Mouse (Mus musculus): ENCODE results near the gene Olfr572. TPM values are rescaled to one million over a fixed set of nuclear protein-coding genes. Genes with fewer than 3 reads are reported as not detected.
A peak's percentile ranks its signal among the peaks of the same experiment; 100 is the strongest.

Olfr572 gene
- not detected in 2 replicates for polyA plus RNA-seq (2012; rRNA removed)

DNA sequence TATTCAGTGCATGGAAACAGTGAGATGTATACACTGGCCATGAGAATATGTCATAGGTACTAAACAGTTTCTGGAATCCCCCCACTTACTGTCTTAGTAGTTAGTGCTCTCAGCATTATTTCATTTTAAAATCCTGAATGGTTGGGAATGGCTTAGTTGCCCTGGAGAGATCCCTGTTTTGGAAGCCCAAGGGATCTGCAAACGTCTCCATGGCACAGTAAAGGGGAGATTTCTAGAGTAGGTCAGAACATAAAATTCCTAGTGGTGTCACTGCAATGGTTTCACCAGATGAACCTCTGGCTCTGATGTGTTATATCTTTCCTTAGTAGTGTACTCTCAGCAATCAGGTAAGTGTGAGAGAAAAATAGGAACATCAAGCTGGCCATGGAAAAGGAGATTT lies at the start of gene Olfr572:
Gene Olfr572 (plus strand): TSS at position 301 of the 400 bp plus-strand sequence.
- 37% methylated on average over 1 of the region's 1 CpGs for WGBS
- no peak for DNase-seq (ENCODE audit: low read depth, low spot score)

DNA sequence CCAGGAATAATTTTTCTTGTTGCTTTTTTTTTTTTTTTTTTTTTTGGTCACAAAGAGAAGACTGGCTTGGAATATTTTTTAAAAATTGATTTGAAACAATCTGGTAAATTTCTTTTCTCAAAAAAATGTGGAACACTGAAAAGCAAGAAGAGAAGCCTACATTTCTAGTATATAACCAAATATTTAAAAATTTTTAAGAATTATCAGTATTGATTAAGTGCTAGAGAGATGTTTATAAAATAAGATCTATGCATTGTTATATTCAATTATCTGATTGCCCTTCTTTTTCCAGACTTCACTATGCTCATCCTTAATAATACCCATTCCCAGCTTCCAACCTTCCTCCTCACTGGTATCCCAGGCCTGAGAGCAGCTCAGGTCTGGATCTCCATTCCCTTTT lies 47.4 kb upstream of the Olfr572 start, which contains the start of gene Olfr568:
Gene Olfr568 (plus strand): TSS at position 301 of the 400 bp plus-strand sequence.
- no peak for DNase-seq (ENCODE audit: low read depth, low spot score)

DNA sequence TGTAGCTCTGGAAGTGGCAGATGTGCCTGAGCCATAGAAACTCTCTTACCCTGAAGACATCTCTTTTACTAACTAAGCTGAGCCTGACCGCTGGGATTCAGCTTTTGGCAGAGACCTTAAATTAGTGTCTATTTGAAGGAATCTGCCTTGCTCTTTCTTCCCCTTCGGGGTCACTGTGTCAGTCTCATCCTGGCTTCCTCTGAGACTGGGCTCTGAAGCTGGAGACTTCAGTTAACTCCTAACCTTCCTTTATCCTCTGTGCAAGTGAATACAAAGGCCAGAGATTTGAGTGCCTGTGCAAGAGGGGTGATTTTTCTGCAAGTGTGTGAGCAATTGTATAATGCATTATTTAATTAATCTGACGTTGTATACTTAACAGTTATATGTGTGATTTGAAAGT lies 33.4 kb upstream of the Olfr572 start, which contains the start of gene Olfr569:
Gene Olfr569 (minus strand): TSS at position 101 of the 400 bp plus-strand sequence.
- whole genome bisulfite sequencing, result 59% methylated on average over 3 of the region's 3 CpGs

DNA sequence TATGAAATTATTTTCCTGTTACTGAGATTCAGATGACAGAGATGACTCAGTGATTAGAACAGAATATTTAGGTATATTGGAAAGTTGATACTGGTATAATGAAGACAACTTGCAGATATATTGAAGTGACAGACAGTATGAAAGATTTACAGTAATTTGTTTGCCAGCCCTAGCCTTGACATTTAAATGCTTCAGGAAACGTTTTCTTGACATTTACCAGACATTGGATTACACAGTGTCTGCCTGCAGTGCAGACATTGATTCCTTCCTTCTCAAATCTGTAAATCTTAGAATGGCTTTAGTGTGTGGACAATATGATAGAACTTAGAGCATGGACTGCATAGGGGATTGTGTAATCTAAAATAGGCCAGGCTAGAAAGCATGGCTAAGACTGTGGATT lies 8.9 kb upstream of the Olfr572 start:
- DNase-seq (ENCODE audit: low read depth, low spot score), result no peak
- 6% methylated on average over 1 of the region's 1 CpGs for WGBS

More for the DNA sequence above, 33.4 kb upstream of the Olfr572 start, which contains the start of gene Olfr569:
- DNase-seq (ENCODE audit: low read depth, low spot score), result no peak

DNA sequence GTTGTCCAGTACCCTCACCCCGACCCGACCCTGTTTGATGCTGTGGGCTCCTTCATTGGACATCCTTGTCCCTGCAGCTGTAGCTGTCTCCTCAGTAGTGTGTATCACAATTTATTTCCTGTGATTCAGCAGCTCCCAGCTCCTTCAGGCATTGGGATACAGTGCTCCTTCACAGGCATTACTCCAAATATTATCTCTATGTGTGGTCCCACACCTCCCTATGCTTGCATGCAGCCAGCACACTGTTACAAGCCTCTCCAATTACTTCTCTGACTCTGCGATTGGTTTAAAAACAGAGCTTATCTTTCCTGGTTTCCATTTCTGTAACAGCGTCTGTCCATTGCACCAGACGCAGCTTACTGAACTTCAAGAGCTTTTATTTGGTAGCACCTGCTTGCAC lies 7.8 kb upstream of the Olfr572 start:
- DNase-seq (ENCODE audit: low read depth, low spot score), result no peak
- 40% methylated on average over 5 of the region's 5 CpGs for WGBS

DNA sequence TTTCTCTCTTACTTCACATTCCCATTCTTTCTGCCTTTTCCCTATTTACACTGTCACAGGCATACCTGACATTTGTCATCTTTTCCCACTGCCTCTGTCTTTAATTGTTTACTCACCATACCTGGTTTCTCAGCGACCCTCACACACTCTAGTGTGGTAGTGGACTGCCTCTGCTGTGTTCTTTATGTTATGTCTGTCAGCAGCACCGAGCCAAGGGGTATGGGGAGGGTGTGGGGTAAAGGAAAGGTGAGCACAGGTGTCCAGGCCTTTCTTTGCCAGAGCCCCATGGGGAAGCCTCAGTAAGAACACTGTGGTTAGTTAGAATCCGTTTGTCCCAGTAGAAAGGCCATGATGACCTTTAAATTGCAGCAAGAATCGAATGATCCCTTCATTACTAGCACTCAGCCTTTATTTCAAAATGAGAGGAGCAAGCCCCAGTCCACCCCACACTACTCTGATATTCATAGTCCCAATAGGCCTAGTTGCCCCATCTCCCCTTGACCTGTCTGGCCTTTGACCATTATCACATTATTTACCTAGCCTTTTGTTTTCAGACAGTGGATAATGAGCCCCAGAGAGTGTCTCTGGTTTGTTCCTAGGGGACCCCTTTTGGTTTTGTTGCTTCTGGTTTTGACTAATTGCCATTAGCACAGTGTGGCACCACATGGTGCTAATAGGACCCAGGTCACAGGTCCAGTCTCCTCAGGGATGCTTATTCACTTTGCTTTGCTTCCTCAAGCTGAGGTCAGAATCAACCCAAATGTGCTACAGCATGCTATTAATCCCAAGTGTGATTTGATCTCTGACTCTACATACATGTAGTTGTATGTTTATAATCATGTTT lies 7.0 kb upstream of the Olfr572 start, which contains the start of gene Olfr571:
Gene Olfr571 (minus strand): TSS at position 505 of the 844 bp plus-strand sequence.
- no peak for DNase-seq (ENCODE audit: low read depth, low spot score)
- WGBS, result 40% methylated on average over 4 of the region's 4 CpGs

DNA sequence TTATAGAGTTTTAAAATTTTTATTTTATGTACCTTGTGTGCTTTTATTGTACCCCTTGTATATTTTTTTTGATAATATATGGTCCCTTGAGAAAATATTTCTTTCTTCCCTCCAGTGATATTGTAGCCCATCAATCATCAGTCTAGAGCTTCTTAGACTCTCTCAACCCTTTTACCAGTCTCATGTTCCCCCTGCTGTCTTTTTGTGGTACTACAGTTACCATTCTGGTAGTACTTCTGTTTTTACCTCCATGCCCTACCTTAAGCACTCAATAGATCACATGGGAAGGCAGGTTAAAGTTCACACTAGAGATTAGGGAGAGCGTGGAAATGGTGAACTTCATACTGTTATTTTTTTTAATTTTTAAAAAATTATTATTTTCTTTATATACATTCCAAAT lies 4.6 kb upstream of the Olfr572 start:
- 7% methylated on average over 1 of the region's 1 CpGs for WGBS
- peak; percentile 6 for DNase-seq (ENCODE audit: low read depth, low spot score)

DNA sequence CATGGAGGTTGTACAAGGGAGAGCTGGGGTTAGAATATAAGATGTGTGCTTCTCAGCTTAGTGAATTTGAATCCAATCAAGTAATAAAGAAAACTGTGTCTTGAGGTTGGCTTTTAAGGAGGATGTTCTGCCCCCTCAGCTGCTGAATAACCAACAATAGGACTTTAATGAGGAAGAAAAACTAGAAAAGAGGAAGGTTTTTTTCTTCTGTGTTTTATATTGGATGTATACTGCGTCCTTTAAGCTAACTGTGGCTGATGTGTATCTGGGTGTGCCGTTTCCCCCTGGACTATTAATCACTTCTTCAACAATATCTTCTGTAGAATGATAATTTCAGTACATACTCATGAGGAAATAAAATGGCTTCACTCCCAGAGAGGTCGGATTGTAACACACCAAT lies 2.9 kb downstream of the Olfr572 start:
- WGBS, result 64% methylated on average over 3 of the region's 3 CpGs
- no peak for DNase-seq (ENCODE audit: low read depth, low spot score)

DNA sequence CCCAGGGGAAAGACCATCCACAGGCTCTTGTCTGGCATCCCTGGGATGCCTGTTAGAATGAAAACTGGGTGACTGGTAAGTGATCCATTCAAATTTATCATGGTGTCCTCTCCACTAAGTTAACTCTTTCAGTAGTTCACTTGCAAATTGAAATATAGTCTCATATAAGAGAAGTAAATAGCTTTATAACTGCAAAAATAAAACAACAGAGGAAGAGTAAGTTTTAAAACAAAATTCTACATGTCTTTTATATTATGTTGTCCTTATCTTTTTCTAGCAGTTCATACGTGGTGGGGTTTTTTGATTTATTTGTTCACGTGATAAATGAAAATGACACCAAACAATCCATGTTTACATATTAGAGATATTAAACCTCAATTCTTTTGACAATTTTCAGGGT lies 18.3 kb downstream of the Olfr572 start, which contains the start of gene Olfr573-ps1:
Gene Olfr573-ps1 (minus strand): TSS at position 101 of the 400 bp plus-strand sequence.
- DNase-seq (ENCODE audit: low read depth, low spot score), result no peak
- 78% methylated on average over 2 of the region's 2 CpGs for WGBS

DNA sequence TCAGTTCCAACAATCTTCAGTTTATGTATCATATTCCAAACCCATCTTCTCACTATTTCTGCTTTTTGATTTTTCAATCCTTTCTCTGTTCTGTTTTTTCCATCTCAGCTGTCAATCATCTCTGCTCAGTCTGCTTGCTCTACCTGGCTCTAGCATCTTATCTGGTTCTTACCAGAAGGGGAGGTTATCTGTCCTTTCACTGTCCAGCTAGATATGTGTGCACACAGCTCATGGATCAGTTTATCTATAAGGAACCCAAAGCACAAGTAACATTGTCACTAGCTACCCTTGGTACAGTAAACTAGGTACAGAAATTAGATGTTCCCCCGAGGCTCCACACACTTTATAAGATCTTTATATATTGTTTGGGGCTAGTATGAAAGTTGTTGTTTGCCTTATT lies 19.2 kb downstream of the Olfr572 start:
- 82% methylated on average over 1 of the region's 1 CpGs for WGBS

DNA sequence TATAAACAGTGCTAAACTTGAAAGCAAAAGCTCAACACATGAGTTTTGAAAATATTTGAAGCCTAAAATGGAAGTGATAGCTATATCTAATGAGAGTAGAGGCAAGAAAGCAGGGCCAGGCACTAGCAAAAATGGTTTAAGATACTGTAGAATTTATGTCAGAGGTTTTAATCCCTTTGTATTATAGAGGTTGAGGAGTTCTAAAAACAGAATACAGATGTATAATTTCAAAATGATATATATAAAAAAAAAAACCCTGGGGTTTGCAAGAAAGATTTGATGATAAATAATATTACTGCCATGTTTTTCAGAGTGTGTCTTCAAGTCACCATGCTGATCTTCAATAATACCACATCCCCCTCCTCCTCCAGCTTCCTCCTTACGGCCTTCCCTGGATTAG lies 24.0 kb downstream of the Olfr572 start, which contains the start of gene Olfr574:
Gene Olfr574 (plus strand): TSS at position 301 of the 400 bp plus-strand sequence.
- WGBS, result 90% methylated on average over 1 of the region's 1 CpGs
- DNase-seq (ENCODE audit: low read depth, low spot score), result no peak

More for the DNA sequence above, 19.2 kb downstream of the Olfr572 start:
- no peak for DNase-seq (ENCODE audit: low read depth, low spot score)

DNA sequence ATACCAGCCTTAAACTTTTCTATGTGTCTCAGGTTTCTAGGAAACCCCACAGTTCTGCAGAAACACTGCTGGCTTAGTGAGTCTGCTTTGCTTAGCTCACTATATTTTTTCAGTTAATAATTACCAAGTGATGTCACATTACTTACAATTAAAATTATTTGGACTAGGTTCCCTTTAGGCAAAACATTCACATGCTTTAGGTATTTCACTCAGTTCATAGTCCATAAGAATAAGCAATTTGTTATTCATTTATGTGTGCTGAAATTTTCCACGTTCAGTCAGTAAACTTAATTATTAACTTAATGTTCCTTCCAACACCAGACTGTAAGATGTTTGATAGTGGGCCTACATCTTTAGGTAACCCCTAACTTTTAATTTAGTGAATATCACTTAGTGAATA lies 26.5 kb downstream of the Olfr572 start:
- DNase-seq (ENCODE audit: low read depth, low spot score), result no peak
- WGBS, result 27% methylated on average over 1 of the region's 1 CpGs

DNA sequence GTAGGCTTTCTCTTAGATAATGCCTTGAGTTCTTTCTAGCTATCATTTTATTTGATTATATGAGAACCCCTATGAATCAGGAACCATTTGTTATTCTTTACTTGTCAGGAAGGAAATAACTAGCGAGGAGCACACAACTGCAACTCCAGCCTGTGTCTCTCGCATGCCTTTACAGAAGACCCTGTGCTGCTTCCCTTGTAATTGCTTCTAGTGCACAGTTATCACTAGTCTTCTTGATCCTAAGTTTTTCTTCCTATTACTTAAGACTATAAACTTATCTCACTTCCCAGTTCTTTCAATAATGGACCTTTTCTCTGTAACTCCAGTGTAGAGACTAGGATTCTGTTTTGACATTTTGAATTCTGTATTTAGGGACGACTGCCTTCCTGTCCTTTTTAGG lies 33.9 kb downstream of the Olfr572 start:
- 62% methylated on average over 3 of the region's 3 CpGs for WGBS
- no peak for DNase-seq (ENCODE audit: low read depth, low spot score)

DNA sequence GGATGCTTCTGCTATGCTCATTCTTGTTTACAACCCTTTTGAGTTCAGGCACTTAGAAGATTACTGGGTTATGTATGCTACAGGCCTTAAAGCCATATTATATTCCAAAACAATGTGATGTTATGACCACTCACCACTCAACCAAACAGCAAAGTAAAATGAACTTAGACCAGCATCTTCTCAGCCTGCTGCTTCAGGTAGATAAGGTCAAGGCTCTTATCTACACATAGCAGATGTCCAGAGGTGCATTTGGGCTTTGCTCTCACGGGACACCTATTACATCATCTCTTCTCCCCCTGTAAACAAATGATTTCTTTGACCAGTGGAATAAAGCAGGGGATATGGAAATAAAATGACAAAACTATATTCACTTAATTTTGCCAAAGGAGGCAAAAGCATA lies 34.4 kb downstream of the Olfr572 start, which contains the start of gene Olfr575:
Gene Olfr575 (minus strand): TSS at position 183 of the 400 bp plus-strand sequence.
- DNase-seq (ENCODE audit: low read depth, low spot score), result no peak

DNA sequence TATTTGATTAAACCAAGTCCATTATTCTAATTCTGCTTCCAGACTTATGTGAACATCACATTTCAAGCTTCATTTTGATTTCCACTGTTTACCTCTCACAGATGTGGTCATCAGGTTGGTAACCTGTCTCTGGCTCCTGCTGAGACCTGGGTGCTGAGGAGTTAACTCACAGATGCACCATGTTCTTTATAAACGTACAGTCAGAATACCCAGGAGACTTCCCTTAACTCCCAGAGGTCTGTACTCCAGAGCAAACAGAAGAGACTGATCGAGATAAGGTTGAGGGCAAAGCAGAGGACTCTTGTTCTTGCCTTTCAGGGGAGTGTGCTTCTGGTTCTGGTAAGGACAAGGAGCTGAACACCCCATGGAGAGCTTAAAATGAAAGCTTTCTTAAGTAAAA lies 38.2 kb downstream of the Olfr572 start, which contains the start of gene Olfr576:
Gene Olfr576 (plus strand): TSS at position 301 of the 400 bp plus-strand sequence.
- DNase-seq (ENCODE audit: low read depth, low spot score), result no peak
- WGBS, result 21% methylated on average over 2 of the region's 2 CpGs

More for the DNA sequence above, 34.4 kb downstream of the Olfr572 start, which contains the start of gene Olfr575:
- 29% methylated on average over 1 of the region's 1 CpGs for WGBS

DNA sequence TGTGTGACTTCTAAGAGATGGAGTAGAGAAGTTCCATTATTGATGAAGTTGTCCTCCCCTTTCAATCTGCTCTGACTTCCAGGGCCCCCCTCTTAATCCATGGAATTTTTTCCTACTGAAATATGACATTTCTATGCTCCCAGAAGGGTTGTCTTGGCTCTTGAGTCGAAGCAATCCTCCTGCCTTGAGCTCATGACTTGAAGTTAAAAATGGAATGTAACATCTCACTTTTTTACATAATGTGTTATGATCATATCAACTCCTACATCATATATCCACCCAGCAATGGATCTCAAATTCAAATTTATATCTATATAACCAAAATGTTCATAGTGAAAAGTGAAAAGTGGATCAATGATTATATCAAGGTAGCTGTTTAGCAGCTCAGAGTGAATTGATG lies 50.2 kb downstream of the Olfr572 start:
- DNase-seq (ENCODE audit: low read depth, low spot score), result no peak
- WGBS, result 20% methylated on average over 1 of the region's 1 CpGs

DNA sequence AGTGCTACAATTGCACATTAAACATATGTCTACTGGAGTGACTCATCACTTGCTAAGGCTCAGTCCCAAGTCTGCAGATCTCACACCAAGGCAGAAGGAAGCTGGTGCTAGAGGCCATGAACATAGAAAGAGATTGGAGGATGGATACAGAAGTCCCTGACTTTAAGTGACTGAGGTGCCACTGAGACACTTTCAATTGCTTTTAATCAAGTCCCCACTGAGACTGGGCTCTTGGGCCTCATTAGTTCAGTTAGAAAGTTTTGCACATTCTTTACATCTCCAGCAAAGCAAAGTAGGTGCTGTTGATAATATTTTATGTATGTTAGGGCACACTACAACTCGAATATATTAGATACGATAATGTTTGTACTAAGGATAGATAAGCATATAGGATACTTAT lies 51.6 kb downstream of the Olfr572 start, which contains the start of gene Olfr577:
Gene Olfr577 (minus strand): TSS at position 101 of the 400 bp plus-strand sequence.
- no peak for DNase-seq (ENCODE audit: low read depth, low spot score)
- WGBS, result 79% methylated on average over 2 of the region's 2 CpGs

All from large intestine, adult 2 months (tissue).